Mouse (Mus musculus) ES-E14 (cell line): ENCODE data around the gene Frmpd3.

Source experiments
- CHD2 ChIP-seq: IDR thresholded peaks from 2 replicates; pipeline ENCODE4 v1.6.1; 2014; ENCODE audit warnings: mild to moderate bottlenecking, low read depth, low read length, inconsistent platforms
- HCFC1 ChIP-seq: IDR thresholded peaks from 2 replicates; pipeline ENCODE4 v1.6.1; 2012; ENCODE audit warnings: low read length, inconsistent platforms, borderline replicate concordance; ENCODE audit not compliant: insufficient read depth
- MAFK ChIP-seq: IDR thresholded peaks from 2 replicates; pipeline ENCODE4 v1.6.1; 2014; ENCODE audit warnings: mild to moderate bottlenecking, low read depth, low read length, inconsistent platforms; ENCODE audit not compliant: insufficient read depth
- ZC3H11A ChIP-seq: IDR thresholded peaks from 2 replicates; pipeline ENCODE4 v1.6.1; 2012; ENCODE audit warnings: low read depth, mild to moderate bottlenecking, inconsistent platforms, low read length, borderline replicate concordance
- ZNF384 ChIP-seq: IDR thresholded peaks from 2 replicates; pipeline ENCODE4 v1.6.1; 2012; ENCODE audit warnings: low read depth, low read length, inconsistent platforms

- no peak for TF ChIP-seq MAFK
- no peak for TF ChIP-seq CHD2
- no peak for TF ChIP-seq ZC3H11A
- TF ChIP-seq HCFC1, result no peak
- TF ChIP-seq ZNF384, result no peak
Measured at GRCm38 (mm10) chrX:140407593-140407992, 65.5 kb downstream of the Frmpd3 start.
